Mouse (Mus musculus): ENCODE data around the gene Nrde2. TPM values are rescaled to one million over a fixed set of nuclear protein-coding genes. Genes with fewer than 3 reads are reported as not detected.

Gene Nrde2
- polyA plus RNA-seq, 1 experiment from 2014 or later: 14.4 TPM

DNA sequence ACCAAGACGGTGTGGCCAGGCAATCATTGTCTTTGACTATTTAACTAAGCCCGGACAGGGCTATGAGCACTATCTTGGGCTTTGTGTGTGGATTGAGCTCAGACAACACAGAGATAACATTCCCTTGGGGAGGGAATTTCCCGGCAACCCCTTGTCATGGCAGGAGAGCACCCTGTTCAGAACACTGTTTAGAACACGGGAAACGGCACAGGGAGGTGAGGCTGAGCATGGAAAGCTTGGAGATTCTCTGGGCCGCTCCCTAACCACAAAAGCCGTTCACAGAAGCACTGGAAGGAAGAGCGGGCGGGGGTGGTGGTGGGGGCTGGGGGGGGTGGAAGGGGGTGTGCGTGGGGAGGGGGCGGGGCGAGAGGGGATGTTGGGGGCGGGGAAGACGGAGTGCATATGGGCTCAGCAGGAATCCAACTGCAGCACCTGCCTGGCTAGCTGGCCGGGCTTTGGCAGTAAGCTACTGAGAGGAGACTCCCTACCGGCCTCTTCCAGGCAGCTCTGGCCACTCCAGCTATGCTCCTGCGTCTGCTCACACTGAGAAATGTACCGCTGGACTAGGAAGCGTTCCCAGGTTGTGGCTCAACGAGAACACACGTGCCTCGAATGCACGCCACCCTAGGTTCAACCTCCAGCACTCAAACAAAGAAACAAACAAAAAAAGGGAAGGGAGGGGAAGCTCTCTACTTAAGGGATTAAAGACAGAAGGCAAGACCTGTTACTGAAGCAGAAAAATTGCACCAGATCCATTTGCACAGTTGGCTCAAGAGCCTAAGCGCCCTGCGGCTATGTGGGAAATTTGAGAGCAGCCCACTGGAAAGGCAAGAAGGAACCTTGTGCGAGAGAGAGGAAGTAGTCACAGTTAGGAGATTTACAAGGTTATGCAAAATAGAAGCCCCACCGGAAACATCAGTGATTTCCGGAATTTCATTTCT is 8.7 kb upstream of the Nrde2 start:
- Histone ChIP-seq H3K4me3 (ENCODE audit: low read depth, low read length) (peak overlapping the region; percentile 7; the same call in 1 of the 2 replicates), H3K27me3 (ENCODE audit: control insufficient read depth, insufficient read depth, low read length) (no peaks in the 10 kb centered on the region), H3K27ac (ENCODE audit: low read depth, low read length) (peak overlapping the region; percentile 75), H3K4me2 (ENCODE audit: low read depth, low read length, severe bottlenecking) (peak overlapping the region; percentile 49), H3K4me1 (replicated peaks; ENCODE audit: control insufficient read depth, insufficient read depth, low read length) (peaks cover 6% of the 10 kb centered on the region), H3K9me3 (ENCODE audit: control insufficient read depth, low read length) (no peaks in the 10 kb centered on the region), H3K36me3 (ENCODE audit: control insufficient read depth, insufficient read depth, low read length) (no peaks in the 10 kb centered on the region), H3K9ac (ENCODE audit: low read length) (peak overlapping the region; percentile 60)
- WGBS: 11% methylated on average over 26 of the region's 28 CpGs
- ATAC-seq (replicated peaks; ENCODE audit: low FRiP score) (peak; percentile 78), DNase-seq (ENCODE audit: low spot score) (peak; percentile 74)

GRCm38 (mm10) chr12:100167502-100167901 is 8.0 kb upstream of the Nrde2 start:
- H3K4me1 ChIP-seq (replicated peaks; ENCODE audit: control insufficient read depth, insufficient read depth, low read length): peaks cover 6% of the 10 kb centered on the region
- no peaks in the 10 kb centered on the region for H3K36me3 ChIP-seq (ENCODE audit: control insufficient read depth, insufficient read depth, low read length)
- H3K9ac ChIP-seq (ENCODE audit: low read length): no peak overlapping the region; the same call in 1 of the 2 replicates
- peak; percentile 22; the same call in 1 of the 2 replicates for ATAC-seq (replicated peaks; ENCODE audit: low FRiP score)
- no peak overlapping the region for H3K27ac ChIP-seq (ENCODE audit: low read depth, low read length)
- no peaks in the 10 kb centered on the region for H3K27me3 ChIP-seq (ENCODE audit: control insufficient read depth, insufficient read depth, low read length)
- 87% methylated on average over 1 of the region's 1 CpGs for WGBS
- no peaks in the 10 kb centered on the region for H3K9me3 ChIP-seq (ENCODE audit: control insufficient read depth, low read length)
- H3K4me3 ChIP-seq (ENCODE audit: low read depth, low read length): no peak overlapping the region
- peak overlapping the region; percentile 49; the same call in 1 of the 2 replicates for H3K4me2 ChIP-seq (ENCODE audit: low read depth, low read length, severe bottlenecking)
- DNase-seq (ENCODE audit: low spot score): no peak

- Histone ChIP-seq H3K27ac (ENCODE audit: low read depth, low read length) (no peak overlapping the region), H3K4me2 (ENCODE audit: low read depth, low read length, severe bottlenecking) (no peak overlapping the region), H3K9ac (ENCODE audit: low read length) (no peak overlapping the region), H3K27me3 (ENCODE audit: control insufficient read depth, insufficient read depth, low read length) (no peaks in the 10 kb centered on the region), H3K36me3 (ENCODE audit: control insufficient read depth, insufficient read depth, low read length) (no peaks in the 10 kb centered on the region), H3K4me3 (ENCODE audit: low read depth, low read length) (no peak overlapping the region), H3K9me3 (ENCODE audit: control insufficient read depth, low read length) (no peaks in the 10 kb centered on the region), H3K4me1 (replicated peaks; ENCODE audit: control insufficient read depth, insufficient read depth, low read length) (peaks cover 6% of the 10 kb centered on the region)
- WGBS: 84% methylated on average over 8 of the region's 8 CpGs
- ATAC-seq (replicated peaks; ENCODE audit: low FRiP score) (no peak), DNase-seq (ENCODE audit: low spot score) (no peak)
Observed at GRCm38 (mm10) chr12:100166939-100167338, 7.5 kb upstream of the Nrde2 start.

DNA sequence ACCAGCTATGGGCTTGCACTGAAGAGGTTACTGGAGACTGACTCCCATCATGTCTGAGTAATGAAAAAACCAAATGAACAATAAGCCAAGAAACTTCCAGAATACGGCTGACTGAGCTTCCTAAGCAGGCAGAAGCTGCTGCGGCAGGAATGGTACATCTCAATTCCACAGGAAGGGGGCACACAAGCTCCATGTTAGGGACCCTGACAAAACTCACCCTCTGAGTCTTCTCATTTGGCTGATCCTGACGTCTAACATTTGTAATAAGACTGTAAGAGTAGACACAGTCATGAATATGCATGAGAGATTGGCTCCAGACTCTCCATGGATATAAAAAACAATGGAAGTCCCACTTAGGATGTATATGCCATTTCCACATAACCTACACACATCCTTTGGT is 6.7 kb upstream of the Nrde2 start:
- peak; percentile 63 for DNase-seq (ENCODE audit: low spot score)
- WGBS: 19% methylated on average over 3 of the region's 3 CpGs
- Histone ChIP-seq H3K9me3 (ENCODE audit: control insufficient read depth, low read length) (no peaks in the 10 kb centered on the region), H3K4me1 (replicated peaks; ENCODE audit: control insufficient read depth, insufficient read depth, low read length) (peaks cover 6% of the 10 kb centered on the region), H3K4me2 (ENCODE audit: low read depth, low read length, severe bottlenecking) (no peak overlapping the region), H3K9ac (ENCODE audit: low read length) (no peak overlapping the region), H3K4me3 (ENCODE audit: low read depth, low read length) (no peak overlapping the region), H3K27me3 (ENCODE audit: control insufficient read depth, insufficient read depth, low read length) (no peaks in the 10 kb centered on the region), H3K36me3 (ENCODE audit: control insufficient read depth, insufficient read depth, low read length) (no peaks in the 10 kb centered on the region), H3K27ac (ENCODE audit: low read depth, low read length) (no peak overlapping the region)
- peak; percentile 28; the same call in 1 of the 2 replicates for ATAC-seq (replicated peaks; ENCODE audit: low FRiP score)

GRCm38 (mm10) chr12:100164991-100165500 is 5.6 kb upstream of the Nrde2 start:
- Histone ChIP-seq H3K27me3 (ENCODE audit: control insufficient read depth, insufficient read depth, low read length) (no peaks in the 10 kb centered on the region), H3K36me3 (ENCODE audit: control insufficient read depth, insufficient read depth, low read length) (no peaks in the 10 kb centered on the region), H3K27ac (ENCODE audit: low read depth, low read length) (no peak overlapping the region), H3K4me3 (ENCODE audit: low read depth, low read length) (no peak overlapping the region), H3K9ac (ENCODE audit: low read length) (no peak overlapping the region), H3K4me2 (ENCODE audit: low read depth, low read length, severe bottlenecking) (no peak overlapping the region), H3K4me1 (replicated peaks; ENCODE audit: control insufficient read depth, insufficient read depth, low read length) (peaks cover 6% of the 10 kb centered on the region), H3K9me3 (ENCODE audit: control insufficient read depth, low read length) (no peaks in the 10 kb centered on the region)
- DNase-seq (ENCODE audit: low spot score) (no peak), ATAC-seq (replicated peaks; ENCODE audit: low FRiP score) (no peak)
- 81% methylated on average over 7 of the region's 7 CpGs for WGBS

DNA sequence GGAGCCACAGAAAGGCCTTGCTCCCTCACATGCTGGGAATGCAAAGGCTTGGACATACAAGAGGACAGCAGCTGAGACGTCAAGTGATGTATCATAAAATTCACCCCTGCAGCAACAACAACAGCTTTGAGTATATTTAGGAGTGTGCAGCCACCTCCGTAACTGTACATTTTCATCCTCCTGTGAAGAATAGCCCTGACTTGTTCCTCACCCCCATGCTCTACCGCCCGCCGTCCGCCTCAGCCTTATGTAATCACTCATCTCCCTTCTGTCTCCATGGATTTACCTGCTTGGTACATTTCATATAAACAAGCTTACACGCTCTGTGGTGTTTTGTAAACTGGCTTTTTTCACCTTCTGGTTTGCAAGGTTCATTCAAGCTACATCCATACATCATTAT is 7.0 kb downstream of the Nrde2 start:
- H3K9ac ChIP-seq (ENCODE audit: low read length): no peak overlapping the region

GRCm38 (mm10) chr12:100144269-100144668 is 15.2 kb downstream of the Nrde2 start:
- DNase-seq (ENCODE audit: low spot score) (no peak), ATAC-seq (replicated peaks; ENCODE audit: low FRiP score) (no peak)
- Histone ChIP-seq H3K4me1 (replicated peaks; ENCODE audit: control insufficient read depth, insufficient read depth, low read length) (no peaks in the 10 kb centered on the region), H3K9me3 (ENCODE audit: control insufficient read depth, low read length) (no peaks in the 10 kb centered on the region), H3K27ac (ENCODE audit: low read depth, low read length) (no peak overlapping the region), H3K4me2 (ENCODE audit: low read depth, low read length, severe bottlenecking) (no peak overlapping the region), H3K4me3 (ENCODE audit: low read depth, low read length) (no peak overlapping the region), H3K27me3 (ENCODE audit: control insufficient read depth, insufficient read depth, low read length) (no peaks in the 10 kb centered on the region), H3K9ac (ENCODE audit: low read length) (no peak overlapping the region), H3K36me3 (ENCODE audit: control insufficient read depth, insufficient read depth, low read length) (peaks cover 7% of the 10 kb centered on the region; the same call in 1 of the 2 replicates)
- 93% methylated on average over 5 of the region's 5 CpGs for WGBS

More for the DNA sequence above, 7.0 kb downstream of the Nrde2 start:
- Histone ChIP-seq H3K4me1 (replicated peaks; ENCODE audit: control insufficient read depth, insufficient read depth, low read length) (no peaks in the 10 kb centered on the region), H3K27me3 (ENCODE audit: control insufficient read depth, insufficient read depth, low read length) (no peaks in the 10 kb centered on the region), H3K27ac (ENCODE audit: low read depth, low read length) (no peak overlapping the region), H3K9me3 (ENCODE audit: control insufficient read depth, low read length) (no peaks in the 10 kb centered on the region), H3K36me3 (ENCODE audit: control insufficient read depth, insufficient read depth, low read length) (peaks cover 2% of the 10 kb centered on the region; the same call in 1 of the 2 replicates), H3K4me3 (ENCODE audit: low read depth, low read length) (no peak overlapping the region), H3K4me2 (ENCODE audit: low read depth, low read length, severe bottlenecking) (no peak overlapping the region)
- WGBS: 97% methylated on average over 7 of the region's 7 CpGs
- ATAC-seq (replicated peaks; ENCODE audit: low FRiP score) (no peak), DNase-seq (ENCODE audit: low spot score) (no peak)

- ATAC-seq (replicated peaks; ENCODE audit: low FRiP score) (no peak), DNase-seq (ENCODE audit: low spot score) (no peak)
- peaks cover 7% of the 10 kb centered on the region; the same call in 1 of the 2 replicates for H3K36me3 ChIP-seq (ENCODE audit: control insufficient read depth, insufficient read depth, low read length)
- no peaks in the 10 kb centered on the region for H3K4me1 ChIP-seq (replicated peaks; ENCODE audit: control insufficient read depth, insufficient read depth, low read length)
- 93% methylated on average over 9 of the region's 9 CpGs for WGBS
- no peak overlapping the region for H3K27ac ChIP-seq (ENCODE audit: low read depth, low read length)
- H3K4me3 ChIP-seq (ENCODE audit: low read depth, low read length): no peak overlapping the region
- H3K4me2 ChIP-seq (ENCODE audit: low read depth, low read length, severe bottlenecking): no peak overlapping the region
- no peak overlapping the region for H3K9ac ChIP-seq (ENCODE audit: low read length)
- H3K27me3 ChIP-seq (ENCODE audit: control insufficient read depth, insufficient read depth, low read length): no peaks in the 10 kb centered on the region
- H3K9me3 ChIP-seq (ENCODE audit: control insufficient read depth, low read length): no peaks in the 10 kb centered on the region
Observed at GRCm38 (mm10) chr12:100143737-100144136, 15.7 kb downstream of the Nrde2 start.
